Mouse (Mus musculus): ENCODE measurements around the gene Tmprss12.
A peak's percentile ranks its signal among the peaks of the same experiment; 100 is the strongest.
"Not testable (repeated sequence)": the region's sequence is repeated elsewhere in the genome, so short reads cannot be mapped to it uniquely, and the experiment has no call there.

Gene Tmprss12

DNA sequence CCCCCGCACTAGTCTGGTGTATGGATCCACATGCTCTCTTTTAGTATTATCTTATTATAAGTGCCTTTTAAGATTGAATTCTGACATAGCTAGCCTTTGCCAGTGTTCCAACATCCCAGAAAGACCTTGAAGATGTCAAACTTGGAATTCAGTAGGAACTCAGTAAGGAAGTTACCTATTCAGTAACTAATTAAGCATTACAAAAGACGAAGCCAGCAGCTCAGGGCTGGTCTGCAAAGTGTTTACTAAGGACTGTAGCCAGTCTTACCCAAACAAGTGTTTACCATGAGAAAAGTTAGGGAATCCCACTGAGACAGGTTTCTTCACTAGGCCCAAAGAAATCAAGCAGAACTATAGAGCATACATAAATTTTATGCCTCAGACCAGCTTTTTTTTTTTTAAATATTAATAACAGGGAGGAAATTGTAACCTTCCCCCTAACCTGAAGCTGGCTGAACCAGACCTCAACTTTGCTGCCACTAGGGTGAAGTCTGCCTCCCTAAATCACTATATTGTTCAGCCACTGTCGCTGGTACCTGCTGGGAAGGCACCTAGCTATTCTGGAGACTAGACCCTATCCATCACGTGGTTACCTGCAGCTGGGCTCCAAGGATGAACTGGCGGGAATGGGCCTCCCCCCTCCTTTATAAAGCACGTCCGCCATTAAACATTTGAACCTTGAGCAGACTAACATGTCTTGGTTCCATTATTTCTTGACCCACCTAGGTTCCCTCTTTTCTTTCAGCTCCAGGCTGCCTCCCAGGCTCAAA, 5.7 kb upstream of the Tmprss12 start:
- DNase-seq = no peak

DNA sequence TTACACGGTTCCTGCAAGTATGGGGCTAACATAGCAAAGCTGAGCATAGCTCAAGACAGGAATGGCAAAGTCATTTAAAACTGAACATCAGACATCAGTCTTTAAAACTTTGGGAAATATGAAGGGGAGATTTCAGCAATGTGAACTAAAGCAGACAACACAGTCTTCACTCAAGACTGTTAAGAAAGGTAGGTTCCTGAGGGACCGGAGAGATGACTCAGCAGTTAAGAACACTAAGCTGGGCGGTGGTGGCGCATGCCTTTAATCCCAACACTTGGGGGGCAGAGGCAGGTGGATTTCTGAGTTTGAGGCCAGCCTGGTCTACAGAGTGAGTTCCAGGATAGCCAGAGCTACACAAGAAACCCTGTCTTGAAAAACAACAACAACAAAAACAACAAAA, 4.2 kb upstream of the Tmprss12 start:
- no peak for DNase-seq

DNA sequence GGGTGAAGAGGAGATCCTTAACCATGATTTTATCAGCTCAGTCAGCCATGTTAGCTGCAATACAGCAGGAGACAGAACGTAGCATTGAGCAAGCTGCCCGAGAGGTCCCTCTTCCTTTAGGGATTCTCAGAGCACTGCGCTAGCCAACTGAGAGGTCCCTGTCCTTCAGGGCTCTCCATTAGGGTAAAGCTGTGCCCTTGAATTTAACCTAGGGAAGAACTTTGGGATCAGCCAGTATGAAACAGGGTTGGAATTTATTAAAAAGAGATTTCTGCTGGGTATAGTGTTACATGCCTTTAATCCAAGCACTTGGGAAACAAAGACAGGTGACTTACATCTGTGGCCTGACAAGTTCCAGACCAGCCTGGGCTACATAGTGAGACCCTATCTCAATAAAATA, 3.1 kb upstream of the Tmprss12 start:
- DNase-seq = no peak

DNA sequence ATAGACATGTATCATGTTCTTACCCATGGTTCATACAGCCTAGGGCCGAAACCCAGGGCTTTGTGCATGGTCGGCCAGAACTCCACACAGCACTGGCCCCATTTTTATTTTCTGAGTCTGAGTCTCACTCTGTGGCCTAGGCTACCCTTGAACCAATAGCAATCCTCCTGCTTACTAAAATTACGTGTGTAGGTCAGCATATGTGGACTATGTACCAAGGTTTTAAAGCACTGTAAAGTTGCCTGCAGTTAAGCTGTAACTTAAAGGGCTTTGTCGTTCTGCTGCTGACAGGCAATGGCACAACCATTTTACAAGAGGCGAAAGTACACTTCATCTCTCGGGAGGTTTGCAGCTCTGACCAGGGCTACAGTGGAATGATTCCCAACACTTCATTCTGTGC, 8.3 kb downstream of the Tmprss12 start:
- no peak for DNase-seq

DNA sequence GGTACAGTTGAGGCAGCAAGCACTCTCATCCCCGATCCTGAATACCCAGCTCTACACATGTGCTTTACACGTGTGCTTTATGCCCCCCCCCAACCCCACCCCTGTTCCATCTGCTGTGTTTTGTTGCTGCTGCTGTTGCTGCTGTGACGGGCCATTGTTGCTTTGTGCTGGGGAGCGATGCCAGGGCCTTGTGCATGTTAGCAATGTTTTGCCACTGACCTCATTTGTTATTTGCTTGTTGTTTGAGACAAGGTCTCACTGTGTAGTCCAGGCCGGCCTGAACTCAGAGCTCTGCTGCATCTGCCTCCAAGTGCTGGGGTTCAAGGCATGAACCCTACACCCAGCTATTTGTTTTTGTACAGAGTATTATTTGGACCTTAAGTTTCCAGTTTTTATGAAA, 10.2 kb downstream of the Tmprss12 start:
- no peak for DNase-seq

DNA sequence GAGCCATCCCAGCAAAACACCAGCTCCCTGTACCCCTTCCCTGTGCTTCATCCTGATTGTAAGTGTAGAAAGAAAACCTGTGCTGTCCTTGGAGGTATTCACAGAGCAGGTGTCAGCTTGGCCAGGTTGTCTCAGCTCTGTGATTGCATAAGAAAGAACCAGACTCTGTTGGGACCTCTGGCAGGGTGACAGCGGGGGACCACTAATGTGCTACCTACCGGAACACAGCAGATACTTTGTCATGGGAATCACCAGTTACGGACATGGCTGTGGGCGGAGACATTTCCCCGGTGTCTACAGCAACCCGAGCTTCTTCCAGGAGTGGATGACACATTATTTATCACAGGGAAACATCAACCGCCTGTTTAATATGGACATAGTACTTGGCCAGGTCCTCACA, 11.7 kb downstream of the Tmprss12 start:
- DNase-seq = no peak

DNA sequence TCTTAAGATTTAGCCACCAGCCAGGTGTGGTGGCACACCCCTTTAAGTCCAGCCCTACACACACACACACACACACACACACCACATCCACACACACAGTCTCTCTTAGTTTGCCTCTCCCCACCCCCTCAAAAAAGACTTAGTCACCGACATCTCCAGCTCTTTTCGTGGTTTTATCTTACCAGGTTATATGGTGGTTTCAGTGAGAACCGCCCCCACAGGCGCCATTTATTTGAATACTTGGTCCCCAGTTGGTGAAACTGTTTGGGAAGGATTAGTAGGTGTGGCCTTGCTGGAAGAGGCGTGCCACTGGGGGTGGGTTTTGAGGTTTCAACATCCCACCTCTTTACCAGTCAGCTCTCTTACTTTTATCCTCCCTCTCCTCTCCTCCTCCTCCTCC, 17.2 kb downstream of the Tmprss12 start:
- DNase-seq = no peak

DNA sequence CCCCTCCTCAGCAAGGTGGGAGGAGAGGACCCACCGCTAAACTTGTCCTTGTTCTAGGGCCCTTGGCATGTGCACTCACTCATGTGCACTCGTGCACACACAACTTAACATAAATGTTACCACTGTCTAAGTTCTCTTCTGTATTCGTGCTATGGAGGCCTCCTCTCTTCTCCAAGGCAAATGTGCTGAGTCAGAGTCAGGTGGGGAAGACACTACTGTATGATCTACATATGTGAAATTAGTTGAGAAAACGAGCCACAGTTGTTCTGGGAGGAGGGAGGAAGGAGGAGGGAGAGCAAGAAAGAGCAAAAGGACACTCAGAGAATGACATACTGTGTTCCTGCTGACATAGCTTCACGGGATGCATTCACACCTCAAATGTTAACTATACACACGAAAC, 19.9 kb downstream of the Tmprss12 start:
- DNase-seq = no peak

DNA sequence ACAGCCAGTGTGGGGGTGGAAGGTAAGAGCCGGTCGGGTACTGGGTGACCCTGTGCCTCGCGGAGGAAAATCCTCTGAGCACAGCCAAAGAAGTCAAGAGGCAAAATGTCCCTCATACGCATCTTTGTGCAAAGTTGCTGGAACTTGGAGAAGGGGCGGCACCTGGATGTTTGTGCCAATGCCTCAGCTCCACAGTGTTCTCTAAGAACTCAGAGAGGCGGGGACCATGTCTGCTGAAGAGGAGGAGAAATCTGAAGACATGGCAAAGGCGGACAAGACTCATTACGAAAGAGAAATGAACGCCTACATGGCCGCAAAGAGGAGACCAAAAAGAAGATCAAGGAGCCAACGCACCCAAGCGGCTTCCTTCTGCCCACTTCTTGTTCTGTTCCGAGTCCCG, 20.9 kb downstream of the Tmprss12 start:
- no peak for DNase-seq

DNA sequence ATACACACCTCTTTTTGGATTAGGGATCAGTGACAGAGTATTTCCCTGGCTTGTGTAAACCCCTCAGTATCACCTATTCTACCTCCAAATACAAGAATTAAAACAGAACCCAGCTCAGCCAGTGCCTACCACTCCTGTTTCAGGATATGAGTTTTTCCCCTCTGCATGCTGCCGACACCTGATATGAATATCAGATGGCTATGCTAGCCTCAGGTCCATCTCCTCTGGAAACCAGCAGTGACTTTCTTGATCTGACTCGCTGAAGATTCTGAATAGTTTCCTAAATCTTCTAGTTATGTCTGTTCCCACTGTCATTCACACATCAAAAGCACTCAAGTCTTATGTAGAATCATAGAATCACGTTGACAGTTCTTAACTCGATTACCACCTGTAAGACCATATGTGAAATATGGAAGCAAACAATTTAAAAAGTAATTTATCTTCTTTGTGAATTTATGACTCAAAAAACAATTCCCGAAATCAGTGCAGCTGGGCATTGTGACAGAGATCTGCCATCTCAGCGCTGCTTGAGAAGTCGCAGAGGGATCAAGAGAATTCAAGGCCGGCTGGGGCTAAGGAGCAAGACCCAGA, 22.9 kb downstream of the Tmprss12 start:
- DNase-seq = no peak

DNA sequence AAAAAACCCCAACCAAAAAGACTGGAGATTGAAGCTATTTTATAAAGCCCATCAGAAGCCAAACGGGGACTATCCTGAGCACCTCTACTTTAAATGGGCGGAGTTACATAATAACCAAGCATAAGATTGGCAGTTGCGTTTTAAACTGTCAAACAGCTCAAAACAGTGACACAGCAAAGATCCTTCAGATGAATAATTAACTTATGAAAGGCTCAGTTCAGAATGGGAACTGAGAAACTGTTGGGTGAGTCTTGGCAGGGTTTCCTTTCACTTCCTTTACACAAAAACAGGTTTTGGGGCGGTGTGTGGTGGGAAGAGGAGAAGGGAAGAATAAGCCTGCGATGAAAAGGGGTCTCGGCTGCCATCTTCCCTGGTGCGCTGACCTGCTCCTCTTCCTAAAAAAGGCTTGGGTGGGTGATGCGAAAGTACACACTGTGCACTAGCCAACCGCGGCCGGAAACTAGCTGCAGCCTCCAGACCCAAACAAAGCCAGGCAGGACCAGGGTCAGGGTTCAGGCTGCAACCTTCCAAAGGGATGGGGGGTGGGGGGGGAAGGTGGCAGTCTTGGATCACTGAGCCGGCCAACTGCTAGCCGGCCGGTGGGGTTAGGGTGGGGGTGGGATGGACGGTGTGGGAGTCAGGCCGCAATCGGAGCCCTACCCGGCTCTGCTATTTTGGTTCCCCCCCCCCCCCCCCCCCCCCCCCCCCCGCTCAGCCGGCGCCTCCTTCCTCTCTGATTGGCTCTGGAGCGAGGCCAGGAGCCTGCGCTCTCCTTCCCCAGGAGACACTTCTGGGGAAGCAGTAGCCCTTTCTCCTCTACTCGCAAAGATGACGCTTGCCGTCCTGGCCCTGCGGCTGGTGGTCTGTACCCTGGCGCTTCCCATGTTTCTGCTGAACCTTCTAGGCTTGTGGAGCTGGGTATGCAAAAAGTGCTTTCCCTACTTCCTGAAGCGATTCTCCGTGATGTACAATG, 23.7 kb downstream of the Tmprss12 start, which contains the start of gene Mettl7a1:
Gene Mettl7a1 (plus strand): TSS at position 122 of the 973 bp plus-strand sequence.
- DNase-seq = peak; percentile 84

DNA sequence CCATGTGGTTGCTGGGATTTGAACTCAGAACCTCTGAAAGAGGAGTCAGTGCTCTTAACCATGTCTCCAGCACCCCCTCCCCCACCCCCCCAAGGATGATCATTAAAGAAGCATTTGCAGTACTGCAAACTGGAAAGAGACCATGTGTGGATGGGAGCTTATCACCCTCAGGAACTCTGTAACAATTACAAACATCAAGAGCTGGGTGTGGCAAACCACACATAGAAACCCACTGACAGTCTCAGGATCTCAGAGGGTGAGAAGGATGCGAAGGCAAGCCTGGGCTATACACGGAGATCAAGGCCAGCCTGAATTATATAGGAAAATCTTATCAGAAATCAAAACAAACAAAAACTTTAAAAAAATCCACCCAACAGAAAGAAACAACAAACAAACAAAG, 25.6 kb downstream of the Tmprss12 start:
- DNase-seq = no peak

DNA sequence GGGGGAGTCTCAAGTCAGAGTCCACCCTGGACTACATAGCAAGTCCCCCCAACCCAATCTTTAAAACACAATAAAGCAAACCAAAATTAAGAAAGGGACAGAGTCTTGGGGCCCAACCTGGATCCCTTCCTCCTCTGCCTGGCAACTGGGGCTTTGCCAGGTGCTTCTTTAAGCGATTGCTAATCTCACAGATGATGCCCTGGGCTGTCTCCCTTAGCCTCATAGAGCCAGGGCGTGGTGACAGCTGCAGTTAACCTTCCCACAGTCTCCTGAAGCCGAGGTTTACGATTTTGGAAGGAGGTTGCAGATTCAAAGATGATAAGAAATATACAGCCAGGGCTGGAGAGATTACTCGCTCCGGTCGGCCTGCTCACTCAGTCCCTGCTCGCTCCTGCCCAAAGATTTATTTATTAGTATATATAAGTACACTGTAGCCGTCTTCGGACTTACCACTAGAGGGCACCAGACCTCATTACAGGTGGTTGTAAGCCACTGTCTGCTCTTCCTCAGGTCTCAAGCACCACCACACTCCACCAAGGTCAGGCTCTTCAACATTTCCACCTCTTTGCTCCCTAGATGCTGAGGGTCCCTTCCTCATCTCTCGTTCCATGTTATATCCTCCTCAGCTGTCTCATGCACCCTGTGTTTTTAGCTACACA, 26.9 kb downstream of the Tmprss12 start:
- peak; percentile 71 for DNase-seq

DNA sequence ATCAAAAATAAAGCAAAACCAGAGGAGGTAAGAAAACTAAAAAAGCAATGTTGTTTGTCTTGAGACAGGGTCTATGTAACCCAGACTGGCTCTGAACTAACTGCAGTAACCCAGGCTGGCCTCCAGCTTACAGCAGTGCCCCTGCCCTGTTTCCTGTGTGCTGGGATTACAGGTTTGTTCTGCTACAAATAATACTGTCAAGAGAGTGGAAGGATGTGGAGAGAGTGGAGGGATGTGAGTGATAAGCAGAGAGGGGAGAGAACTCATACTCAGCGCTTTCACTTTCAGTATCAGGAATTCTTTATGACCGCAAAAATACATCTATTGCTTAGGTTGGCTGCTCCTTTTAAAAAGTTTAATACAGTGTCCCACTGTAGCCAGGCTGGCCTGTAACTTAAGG, 31.7 kb downstream of the Tmprss12 start:
- DNase-seq = no peak

DNA sequence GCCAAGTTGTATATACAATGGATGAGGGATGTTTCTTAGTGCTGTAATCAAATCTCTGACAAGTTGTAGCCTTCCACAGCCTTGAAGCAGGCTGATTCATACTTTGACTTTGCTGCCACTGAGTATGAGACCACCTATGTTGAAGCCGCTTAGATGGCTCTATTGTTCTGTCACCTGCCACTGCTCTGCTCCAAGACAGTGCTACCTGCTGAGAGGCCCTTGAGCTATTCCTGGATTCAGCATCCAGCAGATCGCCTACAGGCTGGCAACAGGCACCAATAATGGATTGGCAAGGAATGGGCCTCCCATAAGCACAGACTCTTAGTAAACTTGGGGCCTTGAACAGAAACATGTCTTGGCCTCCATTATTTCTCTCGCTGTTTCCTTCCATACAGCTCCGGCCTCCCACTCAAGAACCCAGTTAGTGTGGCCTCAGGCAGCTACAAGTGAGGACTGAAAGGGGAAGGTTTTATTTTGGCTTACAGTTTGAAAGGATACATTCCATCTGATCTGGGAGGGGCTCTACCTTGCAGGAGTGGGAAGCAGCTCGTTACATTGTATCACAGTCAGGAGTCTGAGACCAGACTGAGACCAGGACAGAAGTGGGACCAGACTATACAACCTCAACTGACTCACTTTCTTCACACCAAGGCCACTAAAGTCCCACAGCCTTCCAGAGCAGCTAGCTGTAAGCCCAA, 34.0 kb downstream of the Tmprss12 start:
- DNase-seq = no peak

DNA sequence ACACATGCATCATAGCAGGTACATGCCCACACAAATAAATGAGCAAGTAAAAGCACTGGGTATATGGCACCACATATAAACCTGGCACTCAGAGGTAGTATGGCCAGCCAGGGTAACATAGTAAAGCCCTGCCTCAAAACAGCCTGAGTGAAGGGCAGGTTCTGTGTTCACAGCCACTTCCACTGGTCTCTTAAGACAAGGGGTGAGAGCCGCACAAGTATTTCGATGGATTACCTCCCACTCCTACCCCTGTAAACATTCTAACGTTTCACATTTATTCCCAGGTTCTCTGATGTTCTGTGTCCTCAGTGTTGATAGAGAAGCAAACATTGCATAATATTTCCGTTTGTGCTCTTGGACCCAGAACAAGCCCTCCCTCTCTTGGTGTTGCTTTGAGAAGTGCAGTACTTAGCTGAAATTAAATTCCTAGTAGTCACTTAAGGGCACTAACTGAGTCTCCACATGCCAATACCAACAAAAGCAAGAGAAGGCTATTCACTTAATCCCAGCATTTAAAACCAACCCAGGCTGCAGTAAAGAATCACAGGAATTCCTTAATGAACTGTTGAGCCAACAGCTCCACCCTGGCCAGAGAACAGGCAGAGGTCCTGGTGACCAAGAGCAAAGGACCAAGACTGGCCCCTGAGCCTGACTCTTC, 37.5 kb downstream of the Tmprss12 start:
- DNase-seq = not testable (repeated sequence)

DNA sequence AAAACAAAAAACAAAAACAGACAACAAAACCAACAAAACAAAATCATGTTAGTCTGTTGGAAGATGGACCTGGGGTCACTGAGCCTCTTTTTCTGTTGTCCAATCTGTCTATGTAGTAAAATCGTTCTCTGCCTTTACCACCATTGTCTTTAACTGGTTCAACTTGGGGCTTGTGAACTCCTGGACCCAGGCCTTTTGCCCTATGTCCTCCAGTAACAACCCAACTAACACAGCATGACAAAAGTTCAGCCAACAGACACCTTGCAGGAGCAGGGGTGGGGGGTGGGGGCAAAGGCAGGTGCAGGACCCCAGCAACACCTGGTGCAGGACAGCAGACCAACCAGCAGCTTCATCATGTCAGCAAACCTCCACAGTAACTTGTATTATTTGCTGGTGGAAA, 39.2 kb downstream of the Tmprss12 start:
- no peak for DNase-seq

DNA sequence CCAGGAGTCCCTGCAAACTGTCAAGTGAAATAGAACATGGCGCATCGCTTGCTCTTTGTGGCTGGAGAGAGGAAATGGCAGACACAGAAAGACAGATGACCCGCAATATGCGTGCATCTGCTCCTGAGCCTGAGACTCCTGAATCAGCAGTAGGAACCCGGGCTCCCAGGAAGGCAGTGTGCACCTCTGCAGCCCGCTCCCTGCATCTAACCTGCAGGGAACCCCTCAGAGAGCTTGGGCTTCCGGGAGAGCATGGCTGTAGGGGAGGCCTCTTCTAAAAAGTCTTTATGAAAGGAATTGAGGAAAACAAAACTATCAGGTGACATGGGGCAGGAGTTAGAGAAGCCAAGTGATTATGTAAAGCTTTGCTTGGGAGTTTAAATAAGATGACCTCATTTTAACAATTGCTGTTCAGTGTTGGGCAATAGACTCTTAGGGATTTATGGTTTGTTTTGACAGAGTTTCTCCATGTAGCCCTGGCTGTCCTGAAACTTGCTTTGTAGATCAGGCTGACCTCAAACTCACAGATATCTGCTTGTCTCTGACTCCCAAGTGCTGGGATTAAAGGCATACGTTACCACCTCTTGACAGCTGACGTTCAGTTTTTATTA, 39.8 kb downstream of the Tmprss12 start:
- no peak for DNase-seq

DNA sequence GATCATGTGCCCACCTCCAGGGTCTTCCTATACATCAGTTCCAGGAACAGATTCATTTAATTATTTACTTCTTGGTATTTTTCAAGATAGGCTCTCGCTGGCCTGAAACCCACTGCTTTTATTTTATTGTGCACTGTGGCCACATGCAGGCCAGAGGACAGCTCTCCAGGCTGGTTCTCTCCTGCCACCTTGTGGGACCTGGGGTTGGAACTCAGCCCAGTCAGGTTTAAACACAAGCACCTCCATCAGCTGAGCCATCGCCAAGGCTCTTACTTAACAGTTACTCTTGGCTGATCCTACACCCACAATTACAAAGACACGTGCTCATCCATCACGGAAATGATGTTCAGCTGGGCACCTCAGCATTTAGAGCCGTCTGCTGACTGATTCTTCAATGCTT, 40.5 kb downstream of the Tmprss12 start:
- DNase-seq = peak; percentile 47

DNA sequence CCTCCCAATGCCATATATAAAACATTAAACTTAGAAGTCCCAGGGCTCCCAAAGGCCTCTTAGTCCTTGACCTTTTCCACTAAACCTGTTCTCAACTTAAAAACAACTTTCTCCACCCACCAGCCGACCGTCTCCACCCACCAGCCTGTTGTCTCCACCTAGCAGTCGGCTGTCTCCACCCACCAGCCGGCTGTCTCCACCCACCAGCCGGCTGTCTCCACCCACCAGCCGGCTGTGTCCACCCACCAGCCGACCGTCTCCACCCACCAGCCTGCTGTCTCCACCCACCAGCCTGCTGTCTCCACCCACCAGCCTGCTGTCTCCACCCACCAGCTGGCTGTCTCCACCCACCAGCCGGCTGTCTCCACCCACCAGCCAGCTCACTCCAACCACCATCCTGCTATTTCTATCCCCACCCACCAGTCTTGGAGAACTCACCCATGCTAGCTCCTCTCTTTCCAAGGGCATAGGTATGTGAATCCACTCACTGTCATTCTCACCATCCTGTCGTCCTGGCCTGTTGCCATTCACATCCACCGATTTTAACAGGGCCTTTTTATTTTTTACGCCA, 43.5 kb downstream of the Tmprss12 start:
- DNase-seq = peak; percentile 59

DNA sequence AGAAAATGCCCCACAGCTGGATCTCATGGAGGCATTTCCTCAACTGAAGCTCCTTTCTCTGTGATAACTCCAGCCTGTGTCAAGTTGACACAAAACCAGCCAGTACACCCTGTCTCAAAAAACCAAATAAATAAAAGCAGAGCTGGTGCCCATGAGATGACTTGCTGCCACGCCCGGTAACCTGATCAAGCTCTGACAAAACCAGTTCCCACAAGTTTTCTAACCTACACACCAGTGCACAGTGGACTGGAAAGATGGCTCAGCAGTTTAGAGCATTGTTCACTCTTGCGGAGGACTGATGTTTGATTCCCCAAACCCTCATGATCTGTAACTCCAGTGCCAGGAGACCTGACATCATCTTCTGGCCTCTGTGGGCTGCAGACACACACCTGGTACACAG, 44.6 kb downstream of the Tmprss12 start:
- no peak for DNase-seq

Data from liver (tissue).